ENCODE assay signal across 11 mouse cellular contexts in the genomic region with DNA sequence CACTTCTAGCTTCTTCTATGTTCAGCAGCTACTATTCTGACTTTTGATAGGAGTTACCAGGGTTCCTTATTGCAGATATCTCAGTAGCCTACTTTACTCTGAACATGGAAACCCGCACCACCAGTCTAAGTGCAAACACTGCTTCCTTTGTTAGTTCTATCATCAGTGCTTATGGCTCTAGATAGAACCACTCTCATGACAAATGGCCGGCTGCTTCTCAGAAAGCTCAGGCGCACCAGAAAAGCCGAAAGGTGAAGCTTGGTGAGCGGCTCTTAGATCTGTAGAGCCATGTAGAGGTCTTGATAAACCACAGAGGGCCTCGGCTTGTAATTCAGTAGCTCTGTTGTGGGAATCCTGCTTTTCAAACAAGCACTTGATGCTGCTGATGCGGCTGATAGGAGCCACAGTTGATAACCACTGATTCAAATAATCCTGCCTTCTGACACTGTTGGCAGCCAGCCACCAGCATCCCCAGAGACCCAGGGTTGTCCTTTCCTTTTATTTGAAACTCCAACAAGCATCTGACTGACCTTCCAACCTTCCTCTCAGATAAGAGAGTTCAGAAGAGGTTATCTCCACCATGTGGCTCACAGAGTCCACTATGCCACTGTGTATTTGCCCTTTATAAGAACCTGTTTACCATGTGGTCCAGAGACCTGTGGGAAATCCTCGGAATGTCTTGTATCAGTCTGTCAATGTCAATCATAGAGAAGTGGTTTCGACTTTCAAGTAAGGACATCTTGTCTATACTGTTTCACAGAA.
DNase-seq lines count a peak whose midpoint lies in the region; ATAC-seq and TF ChIP-seq lines count a peak whose summit lies in the region.
"Had no signal": no experiment of that assay in that cellular context is flagged by ENCODE, and none has a peak within 500 bp of the region (broad histone marks: within the 10 kb centered on the region; RNA-seq: fewer than 3 reads in every experiment).

No protein-coding gene starts in this region.

- no peak overlapping the region for H3K27ac ChIP-seq in liver, embryonic 14.5 days
- no peak overlapping the region for H3K27ac ChIP-seq in midbrain, embryonic 10.5 days (replicated peaks)
- H3K27ac ChIP-seq: midbrain, embryonic 12.5 days had no signal

- 47% methylated on average over 9 of the region's 9 CpGs for WGBS in liver, embryonic 14.5 days (ENCODE audit: insufficient replicate concordance)
- WGBS in midbrain, embryonic 10.5 days: 87% methylated on average over 9 of the region's 9 CpGs

- H3K4me2 ChIP-seq in liver, embryonic 14.5 days (ENCODE audit: low read depth): no peak overlapping the region
- H3K4me2 ChIP-seq: midbrain, embryonic 12.5 days had no signal

- no peaks in the 10 kb centered on the region for H3K9me3 ChIP-seq in liver, embryonic 14.5 days (ENCODE audit: control insufficient read depth, low read length)
- H3K9me3 ChIP-seq in midbrain, embryonic 10.5 days (replicated peaks): no peaks in the 10 kb centered on the region
- H3K9me3 ChIP-seq: midbrain, embryonic 12.5 days had no signal

- peak; percentile 78 for ATAC-seq in liver, embryonic 14.5 days (ENCODE audit: insufficient read depth)
- ATAC-seq in erythroid progenitor cell, adult 5-6 weeks (replicated peaks; ENCODE audit: low FRiP score, poor library complexity, severe bottlenecking): no peak

- H3K27me3 ChIP-seq in liver, embryonic 14.5 days (ENCODE audit: control insufficient read depth, insufficient read depth, low read length): no peaks in the 10 kb centered on the region
- no peaks in the 10 kb centered on the region for H3K27me3 ChIP-seq in midbrain, embryonic 10.5 days (ENCODE audit: low read depth, poor library complexity, severe bottlenecking)
- H3K27me3 ChIP-seq: midbrain, embryonic 12.5 days had no signal

- no peak for TF ChIP-seq CTCF in liver, embryonic 14.5 days (IDR thresholded peaks at IDR 0.05; ENCODE audit: low read depth)

- no peak overlapping the region for H3K9ac ChIP-seq in liver, embryonic 14.5 days (replicated peaks)
- H3K9ac ChIP-seq: midbrain, embryonic 12.5 days had no signal

- DNase-seq in gastrocnemius, adult 18-20 months (ENCODE audit: low spot score): peak; percentile 3
- no peak for DNase-seq in gastrocnemius, postnatal 25 days
- DNase-seq in embryo, embryonic 11 days: peak; percentile 11
- DNase-seq in heart, postnatal 36 days: peak; percentile 21 to 49
- DNase-seq in liver, embryonic 14.5 days (ENCODE audit: low read depth in 3 of 3, low spot score in 3 of 3): peak; percentile 11 to 34 (median 30)
- DNase-seq in neural tube, embryonic 10.5 days (ENCODE audit: extremely low spot score, low spot score): no peak
- no peak for DNase-seq in midbrain, embryonic 10.5 days (ENCODE audit: low spot score)
- DNase-seq: spleen, adult 18-20 months had no signal

- intact Hi-C loops in heart, postnatal 36 days (cut with DNase I): no loop called here

- TF ChIP-seq EP300 in liver, embryonic 14.5 days (IDR thresholded peaks at IDR 0.05; ENCODE audit: low read depth): no peak

- H3K36me3 ChIP-seq in liver, embryonic 14.5 days (replicated peaks; ENCODE audit: control insufficient read depth, insufficient read depth, low read depth): no peaks in the 10 kb centered on the region
- no peaks in the 10 kb centered on the region for H3K36me3 ChIP-seq in midbrain, embryonic 10.5 days
- H3K36me3 ChIP-seq: midbrain, embryonic 12.5 days had no signal

- H3K4me1 ChIP-seq in liver, embryonic 14.5 days (replicated peaks; ENCODE audit: control insufficient read depth in 2 of 2, insufficient read depth in 2 of 2, low read length in 1 of 2): no peaks in the 10 kb centered on the region; a peak in 1 of 4 replicates
- no peaks in the 10 kb centered on the region for H3K4me1 ChIP-seq in midbrain, embryonic 10.5 days
- H3K4me1 ChIP-seq: midbrain, embryonic 12.5 days had no signal

- no peak overlapping the region for H3K4me3 ChIP-seq in liver, embryonic 14.5 days (ENCODE audit: insufficient read depth in 1 of 2, low read depth in 2 of 2, low read length in 2 of 2)
- H3K4me3 ChIP-seq in midbrain, embryonic 10.5 days: no peak overlapping the region
- H3K4me3 ChIP-seq: erythroblast, embryonic 14.5 days; midbrain, embryonic 12.5 days had no signal

Comparison
In these comparisons a context has a peak if more than half of its experiments do, and no peak if none do; other contexts are left out.
1. DNase-seq: peak in gastrocnemius, adult 18-20 months (single experiment), embryo, embryonic 11 days (single experiment), heart, postnatal 36 days (2 of 2) and liver, embryonic 14.5 days (3 of 3); none in gastrocnemius, postnatal 25 days (single experiment), neural tube, embryonic 10.5 days (single experiment) and midbrain, embryonic 10.5 days (single experiment).